Comparison of ENCODE assay signal across 9 mouse cellular contexts in genomic region chr14:33402331-33402730, GRCm38 (mm10). TPM values are rescaled to one million over a fixed set of nuclear protein-coding genes. Genes with fewer than 3 reads are reported as not detected.
A peak's percentile ranks its signal among the peaks of the same experiment; 100 is the strongest.
DNase-seq lines count a peak whose midpoint lies in the region; ATAC-seq and TF ChIP-seq lines count a peak whose summit lies in the region.
"Had no signal": no experiment of that assay in that cellular context is flagged by ENCODE, and none has a peak within 500 bp of the region (broad histone marks: within the 10 kb centered on the region; RNA-seq: fewer than 3 reads in every experiment).

No protein-coding gene starts in this region.

- no peak overlapping the region for H3K4me3 ChIP-seq in kidney, adult 2 months (ENCODE audit: insufficient read depth, low read depth, low read length)
- no peak overlapping the region for H3K4me3 ChIP-seq in kidney, embryonic 14.5 days (ENCODE audit: low read length)
- H3K4me3 ChIP-seq in hindbrain, embryonic 13.5 days: no peak overlapping the region

- no peak for ATAC-seq in kidney, embryonic 14.5 days (ENCODE audit: low FRiP score, low TSS enrichment)
- ATAC-seq in hindbrain, embryonic 13.5 days (ENCODE audit: low FRiP score): no peak

- H3K9ac ChIP-seq in kidney, embryonic 14.5 days (ENCODE audit: low read depth, low read length): no peak overlapping the region
- no peak overlapping the region for H3K9ac ChIP-seq in hindbrain, embryonic 13.5 days

- no peaks in the 10 kb centered on the region for H3K4me1 ChIP-seq in kidney, adult 2 months (ENCODE audit: control insufficient read depth, insufficient read depth, low read length)
- H3K4me1 ChIP-seq in kidney, embryonic 14.5 days (ENCODE audit: control insufficient read depth, insufficient read depth, low read length): no peaks in the 10 kb centered on the region
- no peaks in the 10 kb centered on the region for H3K4me1 ChIP-seq in hindbrain, embryonic 13.5 days (replicated peaks)

- no peak overlapping the region for H3K4me2 ChIP-seq in kidney, embryonic 14.5 days (replicated peaks; ENCODE audit: low read depth, low read length)
- no peak overlapping the region for H3K4me2 ChIP-seq in hindbrain, embryonic 13.5 days

- TF ChIP-seq CTCF in kidney, adult 2 months (conservative IDR thresholded peaks at IDR 0.05; ENCODE audit: insufficient read depth, insufficient read length, low read depth, low read length): peak; percentile 16; the same call in 1 of the 2 replicates

- DNase-seq in kidney, adult 2 months: no peak
- peak; percentile 11 for DNase-seq in right cerebral cortex, postnatal 4 days
- DNase-seq in right cerebral cortex, adult 2 months (ENCODE audit: low spot score in 2 of 2): no peak
- peak; percentile 49 for DNase-seq in ZHBTc4 (ENCODE audit: low read depth, low spot score)
- DNase-seq in thymus, postnatal 25 days: peak; percentile 18
- no peak for DNase-seq in layer of hippocampus, postnatal 14 days (ENCODE audit: low spot score in 2 of 2)
- DNase-seq: gastrocnemius, postnatal 14 days had no signal

- peaks cover 2% of the 10 kb centered on the region; the same call in 1 of the 2 replicates for H3K36me3 ChIP-seq in kidney, adult 2 months (ENCODE audit: control insufficient read depth, insufficient read depth, low read length)
- H3K36me3 ChIP-seq in kidney, embryonic 14.5 days (ENCODE audit: control insufficient read depth, insufficient read depth, low read length): peaks cover 19% of the 10 kb centered on the region
- H3K36me3 ChIP-seq in hindbrain, embryonic 13.5 days: peaks cover 17% of the 10 kb centered on the region

- 91% methylated on average over 1 of the region's 1 CpGs for WGBS in kidney, adult 2 months
- WGBS in kidney, embryonic 14.5 days: 91% methylated on average over 1 of the region's 1 CpGs
- WGBS in hindbrain, embryonic 13.5 days: 94% methylated on average over 1 of the region's 1 CpGs

- TF ChIP-seq POLR2A in kidney, adult 2 months (IDR thresholded peaks at IDR 0.05; ENCODE audit: low read depth, low read length): no peak

- H3K9me3 ChIP-seq in kidney, embryonic 14.5 days (ENCODE audit: control insufficient read depth, low read length): no peaks in the 10 kb centered on the region
- H3K9me3 ChIP-seq in hindbrain, embryonic 13.5 days: no peaks in the 10 kb centered on the region

- no peak overlapping the region for H3K27ac ChIP-seq in kidney, adult 2 months (ENCODE audit: insufficient read depth, low read depth, low read length)
- H3K27ac ChIP-seq in kidney, embryonic 14.5 days (ENCODE audit: low read depth, low read length): no peak overlapping the region
- H3K27ac ChIP-seq in hindbrain, embryonic 13.5 days: no peak overlapping the region

- H3K27me3 ChIP-seq in kidney, adult 2 months (replicated peaks; ENCODE audit: control insufficient read depth, insufficient read depth, low read length): no peaks in the 10 kb centered on the region
- no peaks in the 10 kb centered on the region for H3K27me3 ChIP-seq in kidney, embryonic 14.5 days (ENCODE audit: control insufficient read depth, insufficient read depth, low read length)
- H3K27me3 ChIP-seq in hindbrain, embryonic 13.5 days: no peaks in the 10 kb centered on the region

RNA-seq across cellular contexts. Expression of gene Mapk8, which starts 44.6 kb away (rescaled TPM):
- 6.7 and 9.5 TPM in 2 replicates for polyA plus RNA-seq in kidney, adult 2 months (2012; rRNA removed)
- polyA plus RNA-seq in kidney, embryonic 14.5 days (2014; fragmentation: Nextera tagmentation; extraction: Ambion mirVana): 23.1 and 24.5 TPM in 2 replicates
- total RNA-seq in layer of hippocampus, postnatal 14 days (2021): 100 to 1,000 TPM; 113 to 116 TPM
- polyA plus RNA-seq in hindbrain, embryonic 13.5 days (2015; fragmentation: Nextera tagmentation; extraction: Ambion mirVana): 41.4 and 45.0 TPM in 2 replicates

Comparison
In these comparisons a context has a peak if more than half of its experiments do, and no peak if none do; other contexts are left out.
1. DNase-seq: peak in right cerebral cortex, postnatal 4 days (single experiment), ZHBTc4 (single experiment) and thymus, postnatal 25 days (single experiment); none in kidney, adult 2 months (single experiment), right cerebral cortex, adult 2 months (0 of 2) and layer of hippocampus, postnatal 14 days (0 of 2).